Mouse (Mus musculus) hindbrain, embryonic 16.5 days (tissue): Measurements from ENCODE around the gene Sbk3. TPM values are rescaled to one million over a fixed set of nuclear protein-coding genes. Genes with fewer than 3 reads are reported as not detected.

Experiments
- ATAC-seq: fragments of 200-750 bp; cut with Nextera tagmentation; 2 replicates; pipeline ENCODE4 v1.8.0; 2017; ENCODE audit warnings: moderate TSS enrichment, moderate library complexity
- H3K27ac ChIP-seq: fragments of 300-500 bp; sonication (generic); 2 replicates; pipeline ENCODE4 v1.5.1; 2014; ENCODE audit warnings: low read depth, mild to moderate bottlenecking, control low read depth, low read length, moderate library complexity
- H3K27me3 ChIP-seq: fragments of 300-500 bp; sonication (generic); replicated peaks from 2 replicates; pipeline ENCODE4 v1.6.1; 2014; ENCODE audit warnings: low read length; ENCODE audit not compliant: control insufficient read depth, insufficient read depth
- H3K36me3 ChIP-seq: fragments of 300-500 bp; sonication (generic); 2 replicates; pipeline ENCODE4 v1.6.1; 2014; ENCODE audit warnings: mild to moderate bottlenecking, low read length, moderate library complexity, mixed read lengths; ENCODE audit not compliant: control insufficient read depth, insufficient read depth
- H3K4me1 ChIP-seq: fragments of 300-500 bp; sonication (generic); 2 replicates; pipeline ENCODE4 v1.6.1; 2014; ENCODE audit warnings: low read depth, low read length; ENCODE audit not compliant: control insufficient read depth, insufficient read depth
- H3K4me2 ChIP-seq: fragments of 300-500 bp; sonication (generic); 2 replicates; pipeline ENCODE4 v1.6.1; 2014; ENCODE audit warnings: mild to moderate bottlenecking, low read length, control low read depth, moderate library complexity
- H3K4me3 ChIP-seq: fragments of 300-500 bp; sonication (generic); 2 replicates; pipeline ENCODE4 v1.5.1; 2014; ENCODE audit warnings: mild to moderate bottlenecking, low read length, control low read depth, moderate library complexity
- H3K9ac ChIP-seq: fragments of 300-500 bp; sonication (generic); 2 replicates; pipeline ENCODE4 v1.6.1; 2014; ENCODE audit warnings: low read depth, mild to moderate bottlenecking, control low read depth, low read length, moderate library complexity
- H3K9me3 ChIP-seq: fragments of 300-500 bp; sonication (generic); 2 replicates; pipeline ENCODE4 v1.6.1; 2014; ENCODE audit warnings: mild to moderate bottlenecking, low read length, moderate library complexity; ENCODE audit not compliant: control insufficient read depth
- WGBS: fragments of 180-500 bp; shearing (Covaris S2); extraction: QIAGEN DNeasy Blood & Tissue Kit; methylation state at CpG from one replicate; pipeline ENCODE4 v1.1.7; 2014; 5-methylcytosine and 5-hydroxymethylcytosine counted together
- polyA plus RNA-seq: library from polyadenylated mRNA; unstranded; fragments of >200 nt; fragmentation: Nextera tagmentation; extraction: Ambion mirVana; gene quantifications from 2 replicates; pipeline ENCODE4 v1.2.1, GENCODE M21; 2015

The Sbk3 gene
- polyA plus RNA-seq, 1 experiment from 2014 or later, result 0.70 TPM

DNA sequence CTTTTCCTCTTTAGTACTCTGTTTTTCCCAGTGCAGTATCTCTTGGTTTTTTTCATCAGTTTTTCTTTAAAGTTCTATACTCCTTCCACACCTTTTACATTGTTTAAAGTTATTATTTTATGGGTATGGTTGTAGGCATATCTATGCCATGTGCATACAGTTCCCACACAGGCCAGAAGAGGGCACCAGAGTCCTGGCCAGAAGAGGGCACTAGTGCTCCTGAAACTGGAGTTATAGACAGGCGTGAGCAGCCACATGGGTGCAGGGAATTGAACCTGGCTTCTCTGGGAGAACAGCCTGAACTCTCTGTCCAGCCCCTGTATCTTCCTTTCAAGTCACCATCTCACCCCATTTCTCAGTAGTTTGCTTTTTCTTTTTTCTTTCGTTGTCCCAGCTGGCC, 32.5 kb downstream of the Sbk3 start:
- Histone ChIP-seq H3K4me2 (no peak overlapping the region), H3K9ac (no peak overlapping the region), H3K4me3 (no peak overlapping the region), H3K4me1 (no peaks in the 10 kb centered on the region; the same call in 1 of the 2 replicates), H3K27me3 (no peaks in the 10 kb centered on the region), H3K27ac (no peak overlapping the region), H3K36me3 (no peaks in the 10 kb centered on the region), H3K9me3 (no peaks in the 10 kb centered on the region)
- 34% methylated on average over 2 of the region's 2 CpGs for WGBS
- no peak for ATAC-seq

DNA sequence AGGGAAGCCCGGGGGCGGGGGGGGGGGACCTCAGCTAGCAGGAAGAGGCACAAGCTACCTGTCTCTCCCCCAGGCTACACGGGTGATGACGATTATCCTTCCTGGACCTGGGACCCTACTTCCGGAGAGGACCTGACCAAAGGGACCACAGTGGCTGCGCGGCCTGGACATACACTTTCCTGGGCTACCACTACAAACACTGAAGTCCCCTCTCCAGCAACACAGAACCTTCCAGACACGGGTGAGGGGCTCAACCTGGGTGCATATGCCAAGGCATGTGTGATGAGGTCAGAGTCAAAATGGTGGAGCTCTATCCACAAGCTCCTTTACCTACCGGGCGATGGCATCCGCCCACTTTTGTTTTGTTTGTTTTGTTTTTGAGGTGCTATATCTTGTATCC, 33.6 kb downstream of the Sbk3 start:
- Histone ChIP-seq H3K4me1 (no peaks in the 10 kb centered on the region), H3K4me3 (no peak overlapping the region), H3K27me3 (no peaks in the 10 kb centered on the region), H3K4me2 (no peak overlapping the region), H3K9ac (no peak overlapping the region), H3K27ac (no peak overlapping the region), H3K9me3 (no peaks in the 10 kb centered on the region), H3K36me3 (no peaks in the 10 kb centered on the region)
- WGBS, result 82% methylated on average over 8 of the region's 11 CpGs
- ATAC-seq, result no peak

DNA sequence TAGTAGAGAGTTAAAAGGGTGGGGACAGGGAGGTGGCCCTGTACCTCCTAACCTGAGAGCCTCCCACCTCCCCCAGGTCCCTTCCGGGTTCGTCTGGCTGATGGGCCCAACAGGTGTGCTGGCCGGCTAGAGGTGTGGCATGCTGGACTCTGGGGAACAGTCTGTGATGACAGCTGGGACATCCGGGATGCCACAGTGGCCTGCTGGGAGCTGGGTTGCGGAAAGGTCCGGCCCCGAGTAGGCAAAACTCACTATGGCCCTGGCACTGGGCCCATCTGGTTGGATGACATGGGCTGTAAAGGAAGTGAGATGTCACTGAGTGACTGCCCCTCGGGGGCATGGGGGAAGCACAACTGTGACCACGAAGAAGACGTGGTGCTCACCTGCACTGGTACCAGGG, 34.1 kb downstream of the Sbk3 start:
- H3K36me3 ChIP-seq, result no peaks in the 10 kb centered on the region
- no peaks in the 10 kb centered on the region for H3K9me3 ChIP-seq
- ATAC-seq, result no peak
- no peak overlapping the region for H3K27ac ChIP-seq
- 76% methylated on average over 10 of the region's 10 CpGs for WGBS
- H3K27me3 ChIP-seq, result no peaks in the 10 kb centered on the region
- H3K4me2 ChIP-seq, result no peak overlapping the region
- no peaks in the 10 kb centered on the region for H3K4me1 ChIP-seq
- H3K4me3 ChIP-seq, result no peak overlapping the region
- H3K9ac ChIP-seq, result no peak overlapping the region

DNA sequence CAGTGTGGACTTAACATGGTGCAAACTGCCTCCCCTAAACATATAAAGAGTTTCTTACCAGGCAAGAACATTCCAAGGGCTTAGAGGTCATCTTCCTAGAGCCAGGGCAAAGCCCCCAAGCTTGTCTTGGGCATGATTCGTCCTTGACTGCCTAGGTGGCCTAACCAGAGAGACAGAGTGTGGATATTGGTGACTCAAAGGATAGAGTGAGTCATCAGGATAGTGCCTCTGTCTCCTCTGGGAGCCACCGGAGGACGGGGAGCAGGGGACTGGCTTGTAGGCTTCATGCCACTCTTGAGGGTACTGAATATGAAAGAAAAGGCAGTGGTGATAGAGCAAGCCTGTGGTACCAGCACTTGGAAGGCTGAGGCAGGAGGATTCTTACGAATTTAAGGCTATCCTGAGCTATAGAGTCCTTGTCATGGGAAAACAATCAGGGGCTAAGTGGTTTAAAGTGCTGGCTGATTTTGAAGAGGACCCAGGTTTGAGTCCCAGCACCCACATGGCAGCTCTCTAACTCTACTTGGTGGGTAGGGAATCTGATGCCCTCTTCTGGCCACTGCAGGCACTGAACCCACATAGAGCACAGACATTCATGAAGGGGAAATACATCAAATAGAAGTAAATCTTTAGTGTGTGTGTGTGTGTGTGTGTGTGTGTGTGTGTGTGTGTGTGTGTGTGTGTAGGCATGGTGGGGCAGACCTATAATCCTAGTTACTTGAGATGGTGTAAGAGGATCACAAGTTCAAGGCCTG, 36.6 kb downstream of the Sbk3 start:
- Histone ChIP-seq H3K9me3 (no peaks in the 10 kb centered on the region), H3K9ac (no peak overlapping the region), H3K4me3 (no peak overlapping the region), H3K4me2 (no peak overlapping the region), H3K36me3 (no peaks in the 10 kb centered on the region), H3K27me3 (no peaks in the 10 kb centered on the region), H3K27ac (no peak overlapping the region), H3K4me1 (no peaks in the 10 kb centered on the region)
- ATAC-seq, result no peak
- WGBS, result 76% methylated on average over 4 of the region's 4 CpGs

DNA sequence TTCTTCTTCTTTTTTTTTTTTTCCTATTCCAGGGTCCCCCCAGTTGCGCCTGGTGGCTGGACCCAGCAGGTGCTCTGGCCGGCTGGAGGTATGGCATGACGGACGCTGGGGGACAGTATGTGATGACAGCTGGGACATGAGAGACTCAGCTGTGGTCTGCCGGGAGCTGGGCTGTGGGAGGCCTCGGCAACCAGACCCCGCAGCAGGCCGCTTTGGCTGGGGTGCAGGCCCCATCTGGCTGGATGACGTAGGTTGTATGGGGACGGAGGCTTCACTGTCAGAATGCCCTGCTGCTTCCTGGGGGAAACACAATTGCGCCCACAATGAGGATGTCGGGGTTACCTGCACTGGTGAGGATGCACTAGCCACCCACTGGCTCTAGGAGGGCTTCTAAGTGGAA, 37.9 kb downstream of the Sbk3 start:
- Histone ChIP-seq H3K27me3 (no peaks in the 10 kb centered on the region), H3K36me3 (no peaks in the 10 kb centered on the region), H3K4me2 (no peak overlapping the region), H3K4me3 (no peak overlapping the region), H3K27ac (no peak overlapping the region), H3K4me1 (no peaks in the 10 kb centered on the region), H3K9ac (no peak overlapping the region), H3K9me3 (no peaks in the 10 kb centered on the region)
- no peak for ATAC-seq
- WGBS, result 63% methylated on average over 12 of the region's 12 CpGs

DNA sequence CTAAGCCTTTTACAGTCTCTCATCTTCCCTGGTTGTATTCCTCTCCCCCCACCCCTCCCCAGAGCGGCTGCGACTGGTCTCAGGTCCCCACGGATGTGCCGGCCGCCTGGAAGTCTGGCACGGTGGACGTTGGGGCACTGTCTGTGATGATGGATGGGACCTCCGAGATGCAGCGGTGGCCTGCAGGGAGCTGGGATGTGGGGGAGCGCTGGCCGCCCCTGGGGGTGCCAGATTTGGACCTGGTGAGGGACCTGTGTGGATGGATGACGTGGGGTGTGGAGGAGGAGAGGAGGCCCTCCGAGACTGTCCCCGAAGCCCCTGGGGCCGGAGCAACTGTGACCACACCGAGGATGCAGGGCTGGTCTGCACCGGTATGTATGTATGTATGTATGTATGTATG, 42.6 kb downstream of the Sbk3 start:
- H3K4me3 ChIP-seq, result no peak overlapping the region
- WGBS, result 71% methylated on average over 17 of the region's 17 CpGs
- no peaks in the 10 kb centered on the region for H3K36me3 ChIP-seq
- H3K9me3 ChIP-seq, result no peaks in the 10 kb centered on the region
- H3K4me2 ChIP-seq, result no peak overlapping the region
- no peak overlapping the region for H3K27ac ChIP-seq
- no peaks in the 10 kb centered on the region for H3K27me3 ChIP-seq
- no peak for ATAC-seq
- peaks cover 24% of the 10 kb centered on the region for H3K4me1 ChIP-seq
- H3K9ac ChIP-seq, result peak overlapping the region; percentile 27; the same call in 1 of the 2 replicates

DNA sequence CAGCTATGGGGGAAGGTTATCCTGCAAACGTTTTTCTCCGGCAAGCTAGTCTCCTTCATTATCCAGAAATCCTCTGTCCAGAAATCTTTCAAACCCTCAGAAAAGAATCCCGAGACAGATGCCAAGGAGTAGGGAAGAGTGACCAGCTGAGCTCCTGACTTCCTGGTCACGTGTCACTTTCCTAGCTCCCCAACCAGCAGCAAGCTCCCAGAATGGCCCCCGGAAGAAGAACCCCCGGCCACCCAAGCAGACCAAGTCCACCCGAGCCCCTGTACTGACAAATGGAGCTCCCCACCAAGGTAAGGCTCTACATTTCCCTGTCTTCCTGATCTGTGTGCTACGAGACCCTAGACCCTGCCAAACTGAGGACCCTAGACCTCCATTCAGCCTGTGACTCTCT, 43.3 kb downstream of the Sbk3 start:
- 69% methylated on average over 8 of the region's 8 CpGs for WGBS
- Histone ChIP-seq H3K9ac (no peak overlapping the region), H3K27ac (no peak overlapping the region), H3K9me3 (no peaks in the 10 kb centered on the region), H3K4me3 (no peak overlapping the region), H3K27me3 (no peaks in the 10 kb centered on the region), H3K4me1 (peaks cover 25% of the 10 kb centered on the region), H3K36me3 (no peaks in the 10 kb centered on the region), H3K4me2 (no peak overlapping the region)
- ATAC-seq, result no peak

DNA sequence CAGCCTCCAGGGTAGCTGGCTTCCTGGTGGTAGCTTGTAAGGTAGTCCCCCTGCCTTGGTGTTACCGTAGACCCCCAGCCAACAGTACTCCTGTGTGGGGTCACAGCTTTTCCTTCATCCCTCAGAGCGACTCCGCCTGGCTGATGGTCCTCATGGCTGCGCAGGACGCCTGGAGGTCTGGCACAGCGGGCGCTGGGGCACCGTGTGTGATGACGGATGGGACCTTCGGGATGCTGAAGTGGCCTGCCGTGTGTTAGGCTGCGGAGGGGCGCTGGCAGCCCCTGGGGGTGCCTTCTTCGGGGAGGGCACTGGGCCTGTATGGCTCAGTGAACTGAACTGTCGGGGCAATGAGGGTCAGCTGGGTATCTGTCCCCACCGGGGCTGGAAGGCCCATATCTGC, 44.1 kb downstream of the Sbk3 start:
- H3K4me2 ChIP-seq, result no peak overlapping the region
- peaks cover 30% of the 10 kb centered on the region for H3K4me1 ChIP-seq
- H3K27ac ChIP-seq, result no peak overlapping the region
- 58% methylated on average over 16 of the region's 16 CpGs for WGBS
- H3K9me3 ChIP-seq, result no peaks in the 10 kb centered on the region
- no peak for ATAC-seq
- no peaks in the 10 kb centered on the region for H3K27me3 ChIP-seq
- H3K4me3 ChIP-seq, result no peak overlapping the region
- H3K9ac ChIP-seq, result no peak overlapping the region
- no peaks in the 10 kb centered on the region for H3K36me3 ChIP-seq

DNA sequence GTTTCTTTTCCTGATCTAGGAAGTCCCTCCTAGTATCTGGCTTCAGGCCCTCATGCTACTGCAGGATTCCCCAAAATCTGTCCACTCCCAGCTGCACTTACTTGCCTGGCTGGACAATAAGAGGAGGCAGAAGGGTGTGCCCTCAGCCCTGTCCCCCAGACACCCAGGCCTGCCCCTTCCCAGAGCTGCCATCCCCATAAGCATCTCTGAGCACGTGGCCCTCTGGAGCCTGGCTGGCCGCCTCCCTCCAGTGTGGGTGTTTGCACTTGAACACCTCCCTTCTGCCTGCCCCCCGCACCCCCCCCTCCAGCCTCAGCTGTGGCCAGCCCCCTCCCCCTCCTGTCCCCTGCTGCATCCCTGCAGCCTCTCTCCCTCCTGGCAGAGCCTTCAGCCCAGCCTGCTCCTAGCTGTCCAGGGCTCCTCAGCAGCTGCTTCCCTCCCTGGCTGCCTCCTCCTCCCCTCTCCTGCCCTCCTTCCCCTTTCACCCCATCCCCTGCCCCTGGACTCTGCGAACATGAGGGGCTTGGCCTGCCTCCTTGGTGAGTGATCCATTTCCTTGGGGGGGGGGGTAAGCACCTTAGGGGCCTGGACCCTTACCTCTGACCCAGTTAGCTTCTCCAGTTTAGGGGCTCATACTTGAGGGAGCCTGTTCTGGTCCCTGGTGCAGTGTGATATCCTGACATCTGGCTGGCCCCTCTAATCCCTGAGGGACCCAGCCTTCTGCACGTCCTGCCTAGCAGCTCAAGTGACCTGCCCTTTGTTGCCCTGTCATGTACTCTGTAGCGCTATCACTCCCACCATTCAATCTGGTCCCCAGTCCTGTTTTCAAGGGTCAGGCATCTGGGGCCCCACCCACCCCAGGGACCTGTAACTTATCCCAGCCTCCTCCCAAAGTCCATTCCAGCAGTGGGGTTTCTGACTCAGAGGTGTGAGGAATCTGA, 45.3 kb downstream of the Sbk3 start, which contains the start of gene Ssc5d:
Ssc5d (plus strand) TSS at position 345 of the 941 bp plus-strand sequence.
- H3K27me3 ChIP-seq, result no peaks in the 10 kb centered on the region
- H3K9ac ChIP-seq, result peak within 1 kb of the TSS; percentile 38; the same call in 1 of the 2 replicates
- no peaks in the 10 kb centered on the region for H3K9me3 ChIP-seq
- peak within 1 kb of the TSS; percentile 85 for H3K4me2 ChIP-seq
- peaks cover 38% of the 10 kb centered on the region for H3K4me1 ChIP-seq
- H3K4me3 ChIP-seq, result no peak within 1 kb of the TSS
- 5% methylated on average over 6 of the region's 6 CpGs for WGBS
- peak within 1 kb of the TSS; percentile 94 for H3K27ac ChIP-seq
- ATAC-seq, result no peak
- peaks cover 3% of the 10 kb centered on the region for H3K36me3 ChIP-seq
